Mouse (Mus musculus) CH12.LX (cell line): ENCODE data around the gene Tmtc1. TPM values are rescaled to one million over a fixed set of nuclear protein-coding genes. Genes with fewer than 3 reads are reported as not detected.

Experiments
- DNase-seq: peaks from one replicate; pipeline ENCODE4 v3.0.0-alpha.2; 2013; ENCODE audit errors: extremely low read depth
- H3K27ac ChIP-seq: 2 replicates; pipeline ENCODE4 v1.5.1; 2012; ENCODE audit warnings: low read depth, mild to moderate bottlenecking, control low read depth, moderate library complexity; ENCODE audit not compliant: insufficient read depth
- H3K27me3 ChIP-seq: replicated peaks from 2 replicates; pipeline ENCODE3; 2012; ENCODE audit warnings: inconsistent platforms
- H3K36me3 ChIP-seq, 2 experiments: replicated peaks in 1 of 2; 2 replicates each; pipeline versions ENCODE3 to v1.6.1; 2012; ENCODE audit warnings: inconsistent platforms in 1 of 2, low read length in 1 of 2, mild to moderate bottlenecking in 1 of 2, mixed read lengths in 1 of 2, moderate library complexity in 1 of 2; ENCODE audit not compliant: control insufficient read depth in 1 of 2, insufficient read depth in 1 of 2
- H3K4me1 ChIP-seq, 2 experiments: 2 replicates each; pipeline ENCODE4 v1.6.1; 2012; ENCODE audit warnings: inconsistent platforms in 1 of 2, moderate library complexity in 1 of 2; ENCODE audit not compliant: insufficient read depth in 2 of 2, control insufficient read depth in 1 of 2
- H3K4me2 ChIP-seq: 2 replicates; pipeline ENCODE4 v1.6.1; 2012; ENCODE audit warnings: low read depth, mild to moderate bottlenecking, control low read depth; ENCODE audit not compliant: poor library complexity, insufficient read depth, severe bottlenecking
- H3K4me3 ChIP-seq, 3 experiments: fragments of 150-350 bp in 1 of 3; sonication (generic) in 1 of 3; replicated peaks in 1 of 3; 2 replicates each; pipeline versions ENCODE3 to v1.5.1; 2011 to 2012; ENCODE audit warnings: low read depth in 2 of 3, low read length in 2 of 3, mild to moderate bottlenecking in 2 of 3, moderate library complexity in 2 of 3, control low read depth in 1 of 3, improper control_type of control experiment in 1 of 3, inconsistent platforms in 1 of 3, mixed read lengths in 1 of 3; ENCODE audit not compliant: poor library complexity in 1 of 3
- H3K79me2 ChIP-seq: replicated peaks from 2 replicates; pipeline ENCODE4 v1.6.1; 2012; ENCODE audit warnings: mild to moderate bottlenecking, moderate library complexity; ENCODE audit not compliant: control insufficient read depth, poor library complexity, insufficient read depth, severe bottlenecking; ENCODE audit errors: extremely low read depth
- H3K9ac ChIP-seq: 2 replicates; pipeline ENCODE4 v1.6.1; 2012; ENCODE audit warnings: low read depth, mild to moderate bottlenecking, control low read depth, moderate library complexity; ENCODE audit not compliant: insufficient read depth
- H3K9me3 ChIP-seq: replicated peaks from 2 replicates; pipeline ENCODE3; 2012; ENCODE audit warnings: low read length, inconsistent platforms, mixed read lengths
- CTCF ChIP-seq, 2 experiments: IDR thresholded peaks in 1 of 2; conservative IDR thresholded peaks in 1 of 2; 2 replicates each; pipeline ENCODE4 v1.5.1; 2011 to 2012; ENCODE audit warnings: low read depth in 2 of 2, low read length in 2 of 2, improper control_type of control experiment in 1 of 2, inconsistent platforms in 1 of 2, mild to moderate bottlenecking in 1 of 2, moderate library complexity in 1 of 2
- ELF1 ChIP-seq: IDR thresholded peaks from 2 replicates; pipeline ENCODE4 v1.6.1; 2014; ENCODE audit warnings: low read depth, mild to moderate bottlenecking, inconsistent platforms, low read length, improper control_type of control experiment
- ETS1 ChIP-seq: conservative IDR thresholded peaks from 2 replicates; pipeline ENCODE4 v1.6.1; 2012; ENCODE audit warnings: low read depth, mild to moderate bottlenecking, inconsistent platforms, low read length, improper control_type of control experiment, moderate library complexity
- GABPA ChIP-seq: IDR thresholded peaks from 2 replicates; pipeline ENCODE4 v1.6.1; 2012; ENCODE audit warnings: low read depth, low read length, improper control_type of control experiment, inconsistent platforms; ENCODE audit not compliant: insufficient replicate concordance
- HCFC1 ChIP-seq: IDR thresholded peaks from 2 replicates; pipeline ENCODE4 v1.6.1; 2012; ENCODE audit warnings: low read depth, mild to moderate bottlenecking, inconsistent platforms, low read length, improper control_type of control experiment
- IRF4 ChIP-seq: IDR thresholded peaks from 2 replicates; pipeline ENCODE4 v1.6.1; 2014; ENCODE audit warnings: low read depth, mild to moderate bottlenecking, inconsistent platforms, low read length, improper control_type of control experiment
- MAFK ChIP-seq: IDR thresholded peaks from 2 replicates; pipeline ENCODE4 v1.6.1; 2011; ENCODE audit warnings: low read length, improper control_type of control experiment; ENCODE audit not compliant: insufficient replicate concordance
- MAX ChIP-seq: IDR thresholded peaks from 2 replicates; pipeline ENCODE4 v1.6.1; 2011; ENCODE audit warnings: low read length, improper control_type of control experiment
- MAZ ChIP-seq: IDR thresholded peaks from 2 replicates; pipeline ENCODE4 v1.6.1; 2012; ENCODE audit warnings: low read depth, mild to moderate bottlenecking, inconsistent platforms, low read length, improper control_type of control experiment, moderate library complexity
- MXI1 ChIP-seq: IDR thresholded peaks from 2 replicates; pipeline ENCODE4 v1.6.1; 2011; ENCODE audit warnings: mild to moderate bottlenecking, low read depth, low read length, improper control_type of control experiment
- MYC ChIP-seq: IDR thresholded peaks from 2 replicates; pipeline ENCODE4 v1.6.1; 2011; ENCODE audit warnings: low read depth, mild to moderate bottlenecking, improper control_type of control experiment, low read length
- PAX5 ChIP-seq: IDR thresholded peaks from 2 replicates; pipeline ENCODE4 v1.6.1; 2012; ENCODE audit warnings: low read length, inconsistent platforms, mixed read lengths
- RAD21 ChIP-seq: IDR thresholded peaks from 2 replicates; pipeline ENCODE4 v1.6.1; 2011; ENCODE audit warnings: low read depth, mild to moderate bottlenecking, low read length, improper control_type of control experiment, moderate library complexity
- RCOR1 ChIP-seq: conservative IDR thresholded peaks from 2 replicates; pipeline ENCODE4 v1.6.1; 2012; ENCODE audit warnings: low read depth, mild to moderate bottlenecking, inconsistent platforms, low read length, improper control_type of control experiment
- SIN3A ChIP-seq: IDR thresholded peaks from 2 replicates; pipeline ENCODE4 v1.6.1; 2012; ENCODE audit warnings: low read length, improper control_type of control experiment, inconsistent platforms
- TBP ChIP-seq: conservative IDR thresholded peaks from 2 replicates; pipeline ENCODE4 v1.6.1; 2011; ENCODE audit warnings: low read depth, low read length, improper control_type of control experiment
- TCF12 ChIP-seq: IDR thresholded peaks from 2 replicates; pipeline ENCODE4 v1.6.1; 2014; ENCODE audit warnings: low read depth, mild to moderate bottlenecking, inconsistent platforms, low read length, improper control_type of control experiment
- UBTF ChIP-seq: IDR thresholded peaks from 2 replicates; pipeline ENCODE4 v1.6.1; 2012; ENCODE audit warnings: low read depth, mild to moderate bottlenecking, inconsistent platforms, low read length, improper control_type of control experiment, moderate library complexity
- USF2 ChIP-seq: conservative IDR thresholded peaks from 2 replicates; pipeline ENCODE4 v1.6.1; 2011; ENCODE audit warnings: low read depth, low read length, improper control_type of control experiment
- ZKSCAN1 ChIP-seq: IDR thresholded peaks from 2 replicates; pipeline ENCODE4 v1.6.1; 2012; ENCODE audit warnings: low read depth, inconsistent platforms, low read length, improper control_type of control experiment, borderline replicate concordance
- dilution Hi-C: fragments of 300-500 bp; cut with MboI; formaldehyde crosslinking; loops from 2 replicates; pipeline ENCODE4 v1.14.3; 2020; ENCODE audit warnings: low sequenced_read_pairs; ENCODE audit not compliant: extremely low pct_unique_long_range_greater_than_20kb, extremely low pct_ligation_motif_present
- in situ Hi-C: fragments of 300-500 bp; cut with MboI; formaldehyde crosslinking; loops from 3 replicates; pipeline ENCODE4 v1.14.3; 2019; ENCODE audit warnings: low sequenced_read_pairs, low pct_ligation_motif_present, low pct_unique_long_range_greater_than_20kb, mixed read lengths
- polyA plus RNA-seq: library from polyadenylated mRNA; unstranded; fragments of >175 nt; gene quantifications from 2 replicates; pipeline ENCODE4 v1.2.1, GENCODE M21; 2012; ENCODE audit warnings: low read depth; ENCODE audit not compliant: insufficient read length
- total RNA-seq, 2 experiments: library from RNA; depleted of rRNA; stranded (reverse); fragments of 300-350 nt in 1 of 2; fragments of >200 nt in 1 of 2; gene quantifications; 2 replicates each; pipeline ENCODE4 v1.2.3; 2012 to 2014

Gene Tmtc1
- total and polyA plus RNA-seq, 3 experiments, result 0.03 to 0.13 (median 0.04) TPM

DNA sequence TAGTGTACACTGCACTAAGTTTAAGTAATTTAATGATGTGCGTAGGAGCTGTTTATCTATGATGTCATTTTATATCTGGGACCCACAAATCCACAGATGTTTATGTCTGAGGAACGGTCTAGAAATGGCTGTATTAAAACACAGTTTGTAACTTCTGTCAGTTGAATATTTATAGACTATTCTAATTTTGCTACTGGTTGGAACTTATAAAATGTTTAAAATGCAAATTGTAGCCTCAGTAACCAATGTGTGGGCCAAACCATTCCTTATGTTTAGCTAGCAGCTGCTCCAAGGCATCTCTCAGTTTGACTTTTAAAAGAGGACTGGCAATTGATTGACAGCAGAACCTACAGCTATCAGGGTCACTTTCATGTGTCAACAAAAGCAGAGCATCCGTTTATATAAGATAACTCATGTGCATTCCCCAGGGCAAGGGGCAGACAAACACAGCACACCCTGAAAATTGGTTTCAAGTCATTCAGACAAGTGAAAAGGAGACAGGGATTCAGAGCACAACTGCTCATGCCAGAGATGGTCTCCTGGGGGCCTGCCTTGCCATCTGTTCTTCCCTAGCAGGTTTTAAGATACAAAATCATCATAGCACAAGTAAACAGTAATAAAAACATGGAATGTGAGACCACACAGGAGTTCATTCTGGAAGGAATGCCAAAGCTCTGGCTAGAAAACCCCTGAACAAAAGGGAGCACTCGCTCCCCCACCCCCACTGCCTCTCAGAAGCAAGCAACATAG lies 184.0 kb downstream of the Tmtc1 start:
- peaks cover 0 to 33% of the 10 kb centered on the region in 2 experiments; a peak in 2 of 4 replicates for H3K4me1 ChIP-seq

DNA sequence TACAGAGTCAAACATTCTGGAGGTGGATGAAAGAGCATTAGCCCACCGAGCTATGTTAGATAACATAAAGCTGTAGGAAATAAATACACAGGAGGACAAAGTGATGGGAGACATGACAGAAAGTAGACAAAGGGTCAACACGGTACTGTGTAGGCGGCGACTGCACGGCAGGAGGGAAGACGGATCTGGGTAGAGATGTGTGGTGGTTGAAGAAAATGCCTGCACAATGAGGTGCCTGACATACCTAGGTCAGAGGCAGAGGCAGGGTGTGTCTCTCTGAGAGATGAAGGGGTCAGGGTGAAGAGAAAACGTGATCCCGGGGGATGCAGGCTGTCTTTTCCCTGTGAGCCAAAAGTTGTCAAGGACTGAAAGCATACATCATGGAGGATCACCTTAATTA lies 185.1 kb downstream of the Tmtc1 start:
- Histone ChIP-seq H3K79me2 (no peaks in the 10 kb centered on the region), H3K27ac (no peak overlapping the region), H3K4me1 (peaks cover 0 to 29% of the 10 kb centered on the region in 2 experiments; a peak in 2 of 4 replicates), H3K9ac (no peak overlapping the region), H3K4me2 (no peak overlapping the region), H3K9me3 (no peaks in the 10 kb centered on the region), H3K36me3 (no peaks in the 10 kb centered on the region), H3K4me3 (no peak overlapping the region), H3K27me3 (no peaks in the 10 kb centered on the region)
- dilution Hi-C loops (no loop called here), in situ Hi-C loops (no loop called here)
- no peak for DNase-seq
- TF ChIP-seq RCOR1, result no peak
- TF ChIP-seq MAZ, result no peak
- TF ChIP-seq MAFK, result no peak
- no peak for TF ChIP-seq RAD21
- TF ChIP-seq GABPA, result no peak
- TF ChIP-seq SIN3A, result no peak
- no peak for TF ChIP-seq IRF4
- TF ChIP-seq ELF1, result no peak
- no peak for TF ChIP-seq HCFC1
- TF ChIP-seq MYC, result no peak
- TF ChIP-seq TBP, result no peak
- no peak for TF ChIP-seq ETS1
- no peak for TF ChIP-seq PAX5
- TF ChIP-seq UBTF, result no peak
- no peak for TF ChIP-seq TCF12
- no peak for TF ChIP-seq MXI1
- TF ChIP-seq CTCF (conservative IDR thresholded peaks at IDR 0.05 in 1 of 2, IDR thresholded peaks at IDR 0.05 in 1 of 2; ENCODE audit: low read depth in 2 of 2, low read length in 2 of 2), result no peak
- TF ChIP-seq ZKSCAN1, result no peak
- TF ChIP-seq USF2, result no peak

More for the DNA sequence above, 184.0 kb downstream of the Tmtc1 start:
- H3K4me3 ChIP-seq, result no peak overlapping the region
- TF ChIP-seq TBP (no peak), MYC (no peak), MAX (no peak), PAX5 (no peak), SIN3A (no peak), UBTF (no peak), RAD21 (no peak), MAZ (no peak)
- in situ Hi-C loops, result no loop called here
- no peaks in the 10 kb centered on the region for H3K79me2 ChIP-seq
- H3K27ac ChIP-seq, result no peak overlapping the region
- no peaks in the 10 kb centered on the region for H3K36me3 ChIP-seq
- H3K4me2 ChIP-seq, result no peak overlapping the region
- no peak overlapping the region for H3K9ac ChIP-seq
- H3K27me3 ChIP-seq, result no peaks in the 10 kb centered on the region
- dilution Hi-C loops, result no loop called here
- DNase-seq, result no peak
- no peaks in the 10 kb centered on the region for H3K9me3 ChIP-seq
